Mouse (Mus musculus) midbrain, postnatal 0 days (tissue): ENCODE results near the gene Mtmr4. TPM values are rescaled to one million over a fixed set of nuclear protein-coding genes. Genes with fewer than 3 reads are reported as not detected.

Experiments
- ATAC-seq: fragments of 200-750 bp; cut with Nextera tagmentation; 2 replicates; pipeline ENCODE4 v1.8.0; 2017; ENCODE audit warnings: moderate number of reproducible peaks, mild to moderate bottlenecking, moderate TSS enrichment, moderate library complexity; ENCODE audit not compliant: low FRiP score
- DNase-seq: peaks from one replicate; pipeline ENCODE4 v3.0.0-alpha.2; 2015; ENCODE audit warnings: low spot score
- H3K27ac ChIP-seq: fragments of 300-500 bp; sonication (generic); 2 replicates; pipeline ENCODE4 v1.5.1; 2014; ENCODE audit warnings: low read depth, mild to moderate bottlenecking, low read length, mixed read lengths
- H3K27me3 ChIP-seq: fragments of 300-500 bp; sonication (generic); 2 replicates; pipeline ENCODE4 v1.6.1; 2014; ENCODE audit warnings: low read length, control low read depth, mixed read lengths; ENCODE audit not compliant: insufficient read depth
- H3K36me3 ChIP-seq: fragments of 300-500 bp; sonication (generic); 2 replicates; pipeline ENCODE4 v1.6.1; 2014; ENCODE audit warnings: low read length, control low read depth, mixed read lengths; ENCODE audit not compliant: insufficient read depth
- H3K4me1 ChIP-seq: fragments of 300-500 bp; sonication (generic); 2 replicates; pipeline ENCODE4 v1.6.1; 2014; ENCODE audit warnings: mild to moderate bottlenecking, control low read depth, antibody characterized with exemption, low read length, mixed read lengths; ENCODE audit not compliant: insufficient read depth
- H3K4me2 ChIP-seq: fragments of 300-500 bp; sonication (generic); 2 replicates; pipeline ENCODE4 v1.6.1; 2014; ENCODE audit warnings: low read depth, mild to moderate bottlenecking, low read length, mixed read lengths; ENCODE audit not compliant: poor library complexity, severe bottlenecking
- H3K4me3 ChIP-seq: fragments of 300-500 bp; sonication (generic); 2 replicates; pipeline ENCODE4 v1.5.1; 2014; ENCODE audit warnings: low read depth, mild to moderate bottlenecking, low read length, moderate library complexity
- H3K9ac ChIP-seq: fragments of 300-500 bp; sonication (generic); replicated peaks from 2 replicates; pipeline ENCODE4 v1.6.1; 2014; ENCODE audit warnings: mild to moderate bottlenecking, low read length, moderate library complexity, mixed read lengths; ENCODE audit not compliant: poor library complexity, severe bottlenecking
- H3K9me3 ChIP-seq: fragments of 300-500 bp; sonication (generic); 2 replicates; pipeline ENCODE4 v1.6.1; 2016; ENCODE audit warnings: low read length, control low read depth
- CTCF ChIP-seq: IDR thresholded peaks from 2 replicates; pipeline ENCODE4 v1.5.1; 2016; ENCODE audit warnings: antibody characterized with exemption, mild to moderate bottlenecking
- WGBS: fragments of 180-500 bp; shearing (Covaris S2); extraction: QIAGEN DNeasy Blood & Tissue Kit; methylation state at CpG from one replicate; pipeline ENCODE4 v1.1.7; 2014; 5-methylcytosine and 5-hydroxymethylcytosine counted together
- polyA plus RNA-seq: library from polyadenylated mRNA; unstranded; fragments of >200 nt; fragmentation: Nextera tagmentation; extraction: Ambion mirVana; gene quantifications from 2 replicates; pipeline ENCODE4 v1.2.1, GENCODE M21; 2015
- total RNA-seq: library from RNA; depleted of rRNA; stranded (reverse); fragments of >200 nt; gene quantifications from 2 replicates; pipeline ENCODE4 v1.2.3, GENCODE M21; 2014

The Mtmr4 gene
- total and polyA plus RNA-seq, 2 experiments from 2014 or later, result 34.1 to 116 TPM

- H3K9me3 ChIP-seq, result no peaks in the 10 kb centered on the region
- TF ChIP-seq CTCF, result peak; percentile 16; the same call in 1 of the 2 replicates
- peaks cover 12% of the 10 kb centered on the region for H3K4me1 ChIP-seq
- WGBS, result 2% methylated on average over 21 of the region's 37 CpGs
- H3K4me2 ChIP-seq, result peak overlapping the region; percentile 79
- H3K9ac ChIP-seq, result peak overlapping the region; percentile 79
- H3K27ac ChIP-seq, result peak overlapping the region; percentile 79
- no peaks in the 10 kb centered on the region for H3K27me3 ChIP-seq
- peaks cover 30% of the 10 kb centered on the region for H3K36me3 ChIP-seq
- DNase-seq (peak; percentile 90), ATAC-seq (peak; percentile 25; the same call in 1 of the 2 replicates)
- H3K4me3 ChIP-seq, result peak overlapping the region; percentile 64
Measured at GRCm38 (mm10) chr11:87595327-87595841, 3.4 kb downstream of the Mtmr4 start.

- Histone ChIP-seq H3K4me2 (peak overlapping the region; percentile 79), H3K4me3 (peak overlapping the region; percentile 64), H3K27me3 (no peaks in the 10 kb centered on the region), H3K4me1 (peaks cover 8% of the 10 kb centered on the region), H3K9me3 (no peaks in the 10 kb centered on the region), H3K9ac (peak overlapping the region; percentile 79), H3K36me3 (peaks cover 36% of the 10 kb centered on the region), H3K27ac (peak overlapping the region; percentile 79)
- ATAC-seq, result no peak
- peak; percentile 22 for DNase-seq
- WGBS, result 4% methylated on average over 7 of the region's 7 CpGs
- TF ChIP-seq CTCF, result no peak
Measured at GRCm38 (mm10) chr11:87595976-87596375, 4.0 kb downstream of the Mtmr4 start.

GRCm38 (mm10) chr11:87596492-87596891, 4.5 kb downstream of the Mtmr4 start:
- Histone ChIP-seq H3K9ac (peak overlapping the region; percentile 79), H3K27ac (peak overlapping the region; percentile 79), H3K4me1 (peaks cover 8% of the 10 kb centered on the region), H3K4me2 (peak overlapping the region; percentile 79), H3K9me3 (no peaks in the 10 kb centered on the region), H3K36me3 (peaks cover 39% of the 10 kb centered on the region), H3K4me3 (peak overlapping the region; percentile 64), H3K27me3 (no peaks in the 10 kb centered on the region)
- DNase-seq (peak; percentile 71), ATAC-seq (no peak)
- peak; percentile 48 for TF ChIP-seq CTCF
- 21% methylated on average over 2 of the region's 2 CpGs for WGBS

GRCm38 (mm10) chr11:87597061-87597460, 5.1 kb downstream of the Mtmr4 start:
- H3K27ac ChIP-seq, result peak overlapping the region; percentile 79
- peaks cover 8% of the 10 kb centered on the region for H3K4me1 ChIP-seq
- peaks cover 44% of the 10 kb centered on the region for H3K36me3 ChIP-seq

GRCm38 (mm10) chr11:87599395-87600089, 7.6 kb downstream of the Mtmr4 start:
- TF ChIP-seq CTCF, result no peak
- H3K4me2 ChIP-seq, result no peak overlapping the region
- H3K27me3 ChIP-seq, result no peaks in the 10 kb centered on the region
- no peaks in the 10 kb centered on the region for H3K9me3 ChIP-seq
- no peaks in the 10 kb centered on the region for H3K4me1 ChIP-seq
- DNase-seq (no peak), ATAC-seq (no peak)
- H3K9ac ChIP-seq, result no peak overlapping the region
- 84% methylated on average over 13 of the region's 13 CpGs for WGBS
- H3K36me3 ChIP-seq, result peaks cover 68% of the 10 kb centered on the region
- no peak overlapping the region for H3K27ac ChIP-seq
- H3K4me3 ChIP-seq, result no peak overlapping the region

More at GRCm38 (mm10) chr11:87597061-87597460, 5.1 kb downstream of the Mtmr4 start:
- DNase-seq, result no peak
- Histone ChIP-seq H3K4me2 (peak overlapping the region; percentile 79), H3K9me3 (no peaks in the 10 kb centered on the region), H3K4me3 (peak overlapping the region; percentile 64), H3K9ac (peak overlapping the region; percentile 79; the same call in 1 of the 2 replicates), H3K27me3 (no peaks in the 10 kb centered on the region)
- TF ChIP-seq CTCF, result no peak
- no peak for ATAC-seq

- Histone ChIP-seq H3K9me3 (no peaks in the 10 kb centered on the region), H3K4me3 (no peak overlapping the region), H3K4me2 (no peak overlapping the region), H3K27ac (no peak overlapping the region), H3K4me1 (no peaks in the 10 kb centered on the region), H3K36me3 (peaks cover 77% of the 10 kb centered on the region), H3K9ac (no peak overlapping the region), H3K27me3 (no peaks in the 10 kb centered on the region)
- 93% methylated on average over 10 of the region's 10 CpGs for WGBS
- no peak for TF ChIP-seq CTCF
- no peak for DNase-seq
- ATAC-seq, result no peak
Measured at GRCm38 (mm10) chr11:87600322-87600853, 8.4 kb downstream of the Mtmr4 start.
